Mouse (Mus musculus): ENCODE data around the gene Phf14. TPM values are rescaled to one million over a fixed set of nuclear protein-coding genes. Genes with fewer than 3 reads are reported as not detected.

The Phf14 gene
- polyA plus RNA-seq, 1 experiment from 2014 or later, result 47.7 TPM

DNA sequence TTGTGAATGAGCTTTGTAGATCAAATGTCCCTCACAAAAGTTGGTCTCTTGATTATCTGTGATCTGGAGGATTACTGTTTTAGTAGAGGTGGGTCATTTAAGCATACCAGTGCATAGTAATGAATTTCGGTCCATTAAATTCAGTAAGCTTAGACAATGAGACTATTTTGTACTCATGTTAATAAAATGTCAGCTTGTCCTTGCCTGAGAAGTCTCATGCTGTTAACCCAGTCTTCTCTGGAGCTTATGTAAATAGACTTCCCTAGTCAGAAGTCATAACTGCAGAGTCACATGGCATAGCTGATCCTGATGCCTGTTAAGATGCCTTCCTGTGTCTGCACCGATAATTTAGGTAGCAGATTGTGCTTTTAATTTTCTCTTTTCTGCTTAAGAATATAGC lies 106.4 kb downstream of the Phf14 start:
- Histone ChIP-seq H3K4me3 (ENCODE audit: low read length) (no peak overlapping the region), H3K9ac (replicated peaks; ENCODE audit: low read length) (no peak overlapping the region), H3K4me2 (replicated peaks; ENCODE audit: low read depth, low read length) (no peak overlapping the region), H3K27ac (ENCODE audit: low read length) (no peak overlapping the region), H3K27me3 (ENCODE audit: insufficient read depth, low read length) (no peaks in the 10 kb centered on the region), H3K4me1 (ENCODE audit: insufficient read depth, low read length) (0 out of 2 replicates have a peak, but pooled peaks cover 4% of the 10 kb centered on the region), H3K9me3 (ENCODE audit: low read length) (no peaks in the 10 kb centered on the region), H3K36me3 (ENCODE audit: insufficient read depth, low read length) (no peaks in the 10 kb centered on the region)
- ATAC-seq (ENCODE audit: low FRiP score, low TSS enrichment), result peak; percentile 91
- WGBS, result 42% methylated on average over 2 of the region's 2 CpGs

DNA sequence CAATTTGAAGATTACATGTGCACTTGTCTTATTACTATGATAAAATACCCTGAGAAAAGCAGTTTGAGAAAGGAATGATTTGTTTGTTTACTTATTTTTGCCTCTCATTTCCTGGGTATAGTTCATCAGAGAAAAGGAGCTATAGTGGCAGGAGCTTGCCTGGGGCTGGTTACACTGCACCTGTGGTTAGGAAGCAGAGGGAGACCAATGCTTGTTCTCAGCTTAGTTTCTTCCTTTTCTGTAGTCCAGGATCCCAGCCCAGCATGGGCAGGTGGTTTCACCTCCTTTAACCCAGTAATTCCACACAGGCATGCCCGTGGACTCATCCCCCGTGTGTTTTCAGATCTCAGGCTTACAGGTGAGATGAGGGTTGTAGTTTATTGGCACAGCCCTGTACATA lies 107.1 kb downstream of the Phf14 start:
- no peak overlapping the region for H3K9ac ChIP-seq (replicated peaks; ENCODE audit: low read length)
- H3K36me3 ChIP-seq (ENCODE audit: insufficient read depth, low read length), result no peaks in the 10 kb centered on the region
- peak overlapping the region; percentile 34; the same call in 1 of the 2 replicates for H3K27ac ChIP-seq (ENCODE audit: low read length)
- ATAC-seq (ENCODE audit: low FRiP score, low TSS enrichment), result peak; percentile 54; the same call in 1 of the 2 replicates
- 77% methylated on average over 2 of the region's 2 CpGs for WGBS
- no peaks in the 10 kb centered on the region for H3K9me3 ChIP-seq (ENCODE audit: low read length)
- no peak overlapping the region for H3K4me3 ChIP-seq (ENCODE audit: low read length)
- 0 out of 2 replicates have a peak, but pooled peaks cover 4% of the 10 kb centered on the region for H3K4me1 ChIP-seq (ENCODE audit: insufficient read depth, low read length)
- H3K4me2 ChIP-seq (replicated peaks; ENCODE audit: low read depth, low read length), result no peak overlapping the region
- H3K27me3 ChIP-seq (ENCODE audit: insufficient read depth, low read length), result no peaks in the 10 kb centered on the region

DNA sequence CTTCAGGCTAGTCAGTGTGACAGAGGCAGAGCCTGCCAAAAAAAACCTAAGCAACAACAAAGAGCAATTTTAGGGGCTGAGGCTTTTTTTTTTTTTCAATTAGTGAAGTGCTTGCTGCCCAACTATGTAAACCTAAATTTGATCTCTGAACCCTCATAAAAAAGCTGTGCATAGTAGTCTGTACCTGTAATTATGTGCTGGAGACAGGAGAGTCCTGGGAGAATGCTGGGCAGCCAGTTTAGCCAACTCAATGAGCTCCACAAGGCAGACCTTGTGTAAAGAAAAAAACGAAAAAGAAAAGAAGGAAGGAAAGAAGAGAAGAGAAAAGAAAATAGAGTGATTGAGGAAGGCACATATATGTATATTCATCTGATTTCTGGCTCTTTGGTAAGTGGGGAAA lies 112.1 kb downstream of the Phf14 start:
- Histone ChIP-seq H3K4me1 (ENCODE audit: insufficient read depth, low read length) (no peaks in the 10 kb centered on the region), H3K4me2 (replicated peaks; ENCODE audit: low read depth, low read length) (no peak overlapping the region), H3K9me3 (ENCODE audit: low read length) (no peaks in the 10 kb centered on the region), H3K27ac (ENCODE audit: low read length) (no peak overlapping the region), H3K27me3 (ENCODE audit: insufficient read depth, low read length) (no peaks in the 10 kb centered on the region), H3K36me3 (ENCODE audit: insufficient read depth, low read length) (peaks cover 12% of the 10 kb centered on the region), H3K9ac (replicated peaks; ENCODE audit: low read length) (no peak overlapping the region), H3K4me3 (ENCODE audit: low read length) (no peak overlapping the region)
- ATAC-seq (ENCODE audit: low FRiP score, low TSS enrichment), result no peak
- WGBS, result 59% methylated on average over 1 of the region's 1 CpGs

DNA sequence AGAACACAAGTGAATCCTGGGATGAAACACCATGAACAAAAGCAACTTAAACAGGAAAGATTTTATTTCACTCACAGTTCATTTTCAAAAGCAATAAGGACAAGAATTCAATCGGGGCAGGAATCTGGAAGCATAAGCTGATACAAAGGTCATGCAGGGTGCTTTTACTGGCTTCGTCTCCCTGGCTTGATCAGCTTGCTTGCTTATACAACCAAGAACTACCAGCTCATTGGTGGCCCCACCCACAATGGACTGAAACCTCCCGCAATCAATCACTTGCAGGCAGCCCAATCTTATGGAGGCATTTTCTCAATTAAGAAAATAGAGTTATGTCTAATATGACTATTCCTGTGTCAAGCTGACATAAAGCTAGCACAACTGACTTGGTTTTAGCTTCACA lies 112.5 kb downstream of the Phf14 start:
- WGBS, result 66% methylated on average over 3 of the region's 3 CpGs
- peaks cover 12% of the 10 kb centered on the region for H3K36me3 ChIP-seq (ENCODE audit: insufficient read depth, low read length)
- H3K27me3 ChIP-seq (ENCODE audit: insufficient read depth, low read length), result no peaks in the 10 kb centered on the region
- ATAC-seq (ENCODE audit: low FRiP score, low TSS enrichment), result no peak
- H3K9me3 ChIP-seq (ENCODE audit: low read length), result no peaks in the 10 kb centered on the region
- no peak overlapping the region for H3K27ac ChIP-seq (ENCODE audit: low read length)
- no peaks in the 10 kb centered on the region for H3K4me1 ChIP-seq (ENCODE audit: insufficient read depth, low read length)
- no peak overlapping the region for H3K4me3 ChIP-seq (ENCODE audit: low read length)
- no peak overlapping the region for H3K9ac ChIP-seq (replicated peaks; ENCODE audit: low read length)
- H3K4me2 ChIP-seq (replicated peaks; ENCODE audit: low read depth, low read length), result no peak overlapping the region

DNA sequence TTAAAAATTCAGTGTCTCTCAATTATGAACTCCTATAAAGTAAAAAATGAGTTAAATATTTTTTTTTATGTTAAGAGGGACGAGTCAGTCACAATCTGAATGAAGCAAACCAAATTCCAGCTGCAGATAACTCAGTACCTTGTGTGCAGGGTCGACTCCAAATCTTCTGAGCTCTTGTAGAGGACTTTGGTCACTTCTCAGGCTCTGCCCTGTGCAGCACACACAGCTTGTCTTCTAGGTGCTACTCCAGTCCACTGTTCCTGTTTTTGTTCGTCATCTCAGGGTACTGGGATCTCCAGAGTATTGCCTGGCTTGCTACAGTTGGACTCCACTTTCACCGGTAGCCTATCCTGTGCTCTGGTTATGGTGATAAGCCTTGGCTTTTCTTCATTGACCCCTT lies 113.1 kb downstream of the Phf14 start:
- Histone ChIP-seq H3K36me3 (ENCODE audit: insufficient read depth, low read length) (peaks cover 12% of the 10 kb centered on the region), H3K4me1 (ENCODE audit: insufficient read depth, low read length) (no peaks in the 10 kb centered on the region), H3K27me3 (ENCODE audit: insufficient read depth, low read length) (no peaks in the 10 kb centered on the region), H3K4me2 (replicated peaks; ENCODE audit: low read depth, low read length) (no peak overlapping the region), H3K9ac (replicated peaks; ENCODE audit: low read length) (no peak overlapping the region), H3K27ac (ENCODE audit: low read length) (no peak overlapping the region), H3K4me3 (ENCODE audit: low read length) (no peak overlapping the region), H3K9me3 (ENCODE audit: low read length) (no peaks in the 10 kb centered on the region)
- no peak for ATAC-seq (ENCODE audit: low FRiP score, low TSS enrichment)
- 93% methylated on average over 4 of the region's 4 CpGs for WGBS

- H3K4me2 ChIP-seq (replicated peaks; ENCODE audit: low read depth, low read length), result no peak overlapping the region
Observed at GRCm38 (mm10) chr6:12021480-12021879, 113.9 kb downstream of the Phf14 start.

DNA sequence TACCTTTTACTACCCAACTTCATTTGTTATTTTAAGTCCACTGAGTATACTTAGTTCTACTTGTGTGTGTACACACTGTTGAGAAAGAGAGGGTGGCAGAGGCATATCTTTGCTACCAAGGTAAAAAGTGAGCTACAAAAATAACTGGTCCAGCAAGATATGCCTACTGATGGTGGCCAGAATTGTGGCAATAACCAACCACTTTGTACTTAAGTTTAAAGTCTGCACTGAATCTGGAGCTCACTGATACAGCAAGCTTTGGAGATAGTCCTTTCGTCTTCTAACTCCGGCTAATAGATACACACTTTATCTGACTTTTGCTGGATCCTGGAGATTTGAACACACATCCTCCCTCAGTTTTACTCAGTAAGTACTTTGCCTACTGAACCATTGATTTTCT lies 115.8 kb downstream of the Phf14 start:
- Histone ChIP-seq H3K4me2 (replicated peaks; ENCODE audit: low read depth, low read length) (no peak overlapping the region), H3K27ac (ENCODE audit: low read length) (no peak overlapping the region), H3K4me1 (ENCODE audit: insufficient read depth, low read length) (no peaks in the 10 kb centered on the region), H3K36me3 (ENCODE audit: insufficient read depth, low read length) (peaks cover 12% of the 10 kb centered on the region), H3K4me3 (ENCODE audit: low read length) (no peak overlapping the region), H3K27me3 (ENCODE audit: insufficient read depth, low read length) (no peaks in the 10 kb centered on the region), H3K9ac (replicated peaks; ENCODE audit: low read length) (no peak overlapping the region), H3K9me3 (ENCODE audit: low read length) (no peaks in the 10 kb centered on the region)
- 97% methylated on average over 2 of the region's 2 CpGs for WGBS
- no peak for ATAC-seq (ENCODE audit: low FRiP score, low TSS enrichment)

More at GRCm38 (mm10) chr6:12021480-12021879, 113.9 kb downstream of the Phf14 start:
- Histone ChIP-seq H3K36me3 (ENCODE audit: insufficient read depth, low read length) (peaks cover 12% of the 10 kb centered on the region), H3K27me3 (ENCODE audit: insufficient read depth, low read length) (no peaks in the 10 kb centered on the region), H3K4me1 (ENCODE audit: insufficient read depth, low read length) (no peaks in the 10 kb centered on the region), H3K27ac (ENCODE audit: low read length) (no peak overlapping the region), H3K9ac (replicated peaks; ENCODE audit: low read length) (no peak overlapping the region), H3K4me3 (ENCODE audit: low read length) (no peak overlapping the region), H3K9me3 (ENCODE audit: low read length) (no peaks in the 10 kb centered on the region)
- 93% methylated on average over 4 of the region's 4 CpGs for WGBS
- ATAC-seq (ENCODE audit: low FRiP score, low TSS enrichment), result no peak

GRCm38 (mm10) chr6:12026804-12027537 lies 119.4 kb downstream of the Phf14 start:
- Histone ChIP-seq H3K4me3 (ENCODE audit: low read length) (no peak overlapping the region), H3K4me2 (replicated peaks; ENCODE audit: low read depth, low read length) (no peak overlapping the region), H3K4me1 (ENCODE audit: insufficient read depth, low read length) (no peaks in the 10 kb centered on the region), H3K9me3 (ENCODE audit: low read length) (no peaks in the 10 kb centered on the region), H3K9ac (replicated peaks; ENCODE audit: low read length) (no peak overlapping the region), H3K36me3 (ENCODE audit: insufficient read depth, low read length) (0 out of 2 replicates have a peak, but pooled peaks cover 6% of the 10 kb centered on the region), H3K27me3 (ENCODE audit: insufficient read depth, low read length) (no peaks in the 10 kb centered on the region), H3K27ac (ENCODE audit: low read length) (peak overlapping the region; percentile 18; the same call in 1 of the 2 replicates)
- peak; percentile 63 for ATAC-seq (ENCODE audit: low FRiP score, low TSS enrichment)
- WGBS, result 86% methylated on average over 2 of the region's 2 CpGs

DNA sequence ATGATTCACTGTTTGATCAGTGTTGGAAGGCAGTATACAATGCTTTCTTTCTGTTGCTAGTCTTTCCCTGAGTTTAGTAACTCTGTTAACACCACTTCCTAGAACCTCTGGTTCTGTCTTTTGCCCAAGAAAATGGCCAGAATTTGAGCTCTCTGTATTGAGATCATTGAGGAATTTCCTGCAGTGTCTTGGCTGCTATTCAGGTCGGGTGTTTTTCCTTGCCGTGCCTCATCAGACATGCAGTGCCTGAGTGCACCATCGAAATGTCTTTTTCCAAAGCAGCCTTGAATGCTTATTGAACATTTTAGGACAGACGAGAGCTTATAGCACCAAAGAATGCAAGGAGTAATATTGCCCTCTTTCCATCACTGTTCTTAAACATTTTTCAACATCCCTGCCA lies 127.0 kb downstream of the Phf14 start:
- Histone ChIP-seq H3K36me3 (ENCODE audit: insufficient read depth, low read length) (no peaks in the 10 kb centered on the region), H3K9ac (replicated peaks; ENCODE audit: low read length) (no peak overlapping the region), H3K4me2 (replicated peaks; ENCODE audit: low read depth, low read length) (no peak overlapping the region), H3K9me3 (ENCODE audit: low read length) (no peaks in the 10 kb centered on the region), H3K4me3 (ENCODE audit: low read length) (no peak overlapping the region), H3K4me1 (ENCODE audit: insufficient read depth, low read length) (no peaks in the 10 kb centered on the region), H3K27ac (ENCODE audit: low read length) (no peak overlapping the region), H3K27me3 (ENCODE audit: insufficient read depth, low read length) (no peaks in the 10 kb centered on the region)
- 53% methylated on average over 4 of the region's 4 CpGs for WGBS
- ATAC-seq (ENCODE audit: low FRiP score, low TSS enrichment), result no peak

DNA sequence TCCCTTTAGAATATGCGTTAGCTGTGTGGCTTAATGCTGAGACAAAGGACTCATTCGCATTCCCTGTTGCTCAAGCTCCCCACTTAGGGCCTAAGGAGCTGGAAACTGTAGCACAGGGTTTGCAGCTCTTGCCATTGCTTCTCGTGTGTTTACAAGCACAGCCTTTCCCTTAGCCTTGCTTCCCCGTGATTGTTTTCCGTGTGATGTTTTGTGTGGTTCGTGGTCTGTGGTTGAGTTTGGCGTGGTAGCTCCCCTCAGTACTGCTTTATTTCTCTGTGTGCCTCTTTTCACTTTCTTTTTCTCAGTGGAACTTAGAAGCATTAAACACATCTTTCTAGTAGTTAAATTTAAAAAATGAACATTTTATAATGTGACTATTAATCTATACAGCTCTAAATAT lies 130.7 kb downstream of the Phf14 start:
- no peak for ATAC-seq (ENCODE audit: low FRiP score, low TSS enrichment)
- Histone ChIP-seq H3K9me3 (ENCODE audit: low read length) (no peaks in the 10 kb centered on the region), H3K36me3 (ENCODE audit: insufficient read depth, low read length) (no peaks in the 10 kb centered on the region), H3K27ac (ENCODE audit: low read length) (no peak overlapping the region), H3K27me3 (ENCODE audit: insufficient read depth, low read length) (no peaks in the 10 kb centered on the region), H3K4me3 (ENCODE audit: low read length) (no peak overlapping the region), H3K9ac (replicated peaks; ENCODE audit: low read length) (no peak overlapping the region), H3K4me2 (replicated peaks; ENCODE audit: low read depth, low read length) (no peak overlapping the region), H3K4me1 (ENCODE audit: insufficient read depth, low read length) (no peaks in the 10 kb centered on the region)
- WGBS, result 90% methylated on average over 7 of the region's 7 CpGs

Measured in kidney, embryonic 16.5 days (tissue).